Mouse (Mus musculus): ENCODE results near the gene Snx8. TPM values are rescaled to one million over a fixed set of nuclear protein-coding genes. Genes with fewer than 3 reads are reported as not detected.

Gene Snx8
- polyA plus RNA-seq, 1 experiment from 2014 or later: 12.9 TPM

DNA sequence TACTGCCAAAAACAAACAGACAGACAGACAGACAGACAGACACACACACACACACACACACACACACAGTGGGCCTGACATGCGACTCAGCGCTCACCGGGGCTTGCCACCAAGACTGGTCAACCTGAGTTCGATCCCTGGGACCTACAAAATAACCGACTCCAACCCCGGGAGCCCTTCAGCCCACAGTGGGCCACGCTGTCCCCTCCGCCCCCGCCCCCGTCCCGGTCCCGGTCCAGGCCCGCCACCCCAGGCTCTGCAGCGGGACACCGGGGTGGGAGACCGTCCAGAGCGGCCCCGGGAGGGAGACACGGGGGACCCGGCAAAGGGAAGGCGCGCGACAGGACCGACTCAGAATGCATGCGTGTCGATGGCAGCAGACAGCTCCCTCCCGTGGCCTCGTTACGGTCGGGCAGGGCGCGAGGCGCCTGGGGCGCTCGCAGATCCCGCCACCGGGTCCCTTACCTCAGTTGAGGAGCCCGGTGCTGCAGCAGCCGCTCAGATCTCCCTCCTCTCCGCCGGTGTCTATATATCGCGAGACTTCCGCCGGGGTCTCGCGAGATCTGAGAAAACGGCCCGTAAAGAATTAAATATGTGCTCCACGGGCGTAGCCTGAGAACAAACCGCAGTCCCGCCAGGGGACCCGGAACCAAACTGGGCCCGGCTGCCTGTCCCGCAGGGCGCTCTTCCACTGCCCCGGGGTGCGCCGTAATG lies 67.9 kb downstream of the Snx8 start, which contains the start of the genes Mad1l1 and Nudt1:
Gene Mad1l1 (minus strand): TSS at position 511 of the 714 bp plus-strand sequence.
Gene Nudt1 (plus strand): TSS at position 615 of the 714 bp plus-strand sequence.
- peak; percentile 92 for ATAC-seq (ENCODE audit: low FRiP score, low TSS enrichment)
- Histone ChIP-seq H3K27ac (ENCODE audit: low read depth, low read length) (peak within 1 kb of the TSS; percentile 69), H3K36me3 (ENCODE audit: control insufficient read depth, insufficient read depth, low read length) (no peaks in the 10 kb centered on the region; the same call in 1 of the 2 replicates), H3K27me3 (ENCODE audit: control insufficient read depth, insufficient read depth, low read length) (no peaks in the 10 kb centered on the region), H3K4me3 (ENCODE audit: low read length) (peak within 1 kb of the TSS; percentile 95), H3K9me3 (ENCODE audit: control insufficient read depth, low read length) (no peaks in the 10 kb centered on the region), H3K9ac (ENCODE audit: low read depth, low read length) (peak within 1 kb of the TSS; percentile 98), H3K4me1 (ENCODE audit: control insufficient read depth, insufficient read depth, low read length) (peaks cover 4% of the 10 kb centered on the region; the same call in 1 of the 2 replicates), H3K4me2 (replicated peaks; ENCODE audit: low read depth, low read length) (peak within 1 kb of the TSS; percentile 70)
- WGBS: under 1% methylated on average over 60 of the region's 60 CpGs

DNA sequence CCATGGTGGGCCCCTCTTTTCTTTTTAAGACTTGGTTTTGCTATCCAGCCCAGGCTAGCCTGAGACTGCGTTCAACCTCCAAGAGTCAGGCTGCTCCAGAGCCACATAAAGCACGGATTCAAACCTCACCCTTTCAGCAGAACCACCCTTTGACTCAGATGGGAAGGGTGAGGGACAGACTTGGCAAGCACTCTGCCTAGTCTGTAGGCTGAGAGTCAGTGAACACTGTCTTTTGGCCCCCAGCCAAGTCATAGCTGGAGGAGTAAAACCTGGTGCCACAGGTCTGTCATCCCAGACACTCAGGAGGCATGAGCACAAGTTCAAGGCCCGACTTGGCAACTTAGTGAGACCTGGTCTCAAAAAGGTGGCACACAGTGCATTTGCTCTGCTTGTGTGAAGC lies 72.3 kb downstream of the Snx8 start:
- Histone ChIP-seq H3K9ac (ENCODE audit: low read depth, low read length) (no peak overlapping the region), H3K27me3 (ENCODE audit: control insufficient read depth, insufficient read depth, low read length) (no peaks in the 10 kb centered on the region), H3K36me3 (ENCODE audit: control insufficient read depth, insufficient read depth, low read length) (peaks cover 29% of the 10 kb centered on the region), H3K27ac (ENCODE audit: low read depth, low read length) (no peak overlapping the region), H3K9me3 (ENCODE audit: control insufficient read depth, low read length) (no peaks in the 10 kb centered on the region), H3K4me3 (ENCODE audit: low read length) (no peak overlapping the region), H3K4me1 (ENCODE audit: control insufficient read depth, insufficient read depth, low read length) (peaks cover 4% of the 10 kb centered on the region; the same call in 1 of the 2 replicates), H3K4me2 (replicated peaks; ENCODE audit: low read depth, low read length) (no peak overlapping the region)
- ATAC-seq (ENCODE audit: low FRiP score, low TSS enrichment): no peak
- 81% methylated on average over 3 of the region's 3 CpGs for WGBS

DNA sequence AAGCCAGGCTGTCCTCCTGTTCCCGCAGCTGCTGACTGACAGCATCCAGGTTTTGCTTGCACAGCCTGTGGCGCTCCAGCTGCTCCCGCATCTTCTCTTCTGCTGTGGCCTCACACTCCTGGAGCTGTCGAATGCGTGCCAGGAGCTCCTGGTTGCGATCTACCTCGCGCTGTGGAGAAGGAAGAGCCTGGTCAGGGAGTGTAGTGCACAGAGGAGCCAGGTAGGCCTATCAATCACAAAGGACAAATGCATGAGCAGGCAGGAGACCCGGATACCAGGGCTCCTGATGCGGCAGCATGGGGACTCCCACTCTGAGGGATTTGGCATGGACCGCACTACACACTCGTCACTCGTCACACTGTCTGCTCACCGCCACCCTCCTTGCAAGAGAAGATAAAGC lies 81.5 kb downstream of the Snx8 start:
- no peak for ATAC-seq (ENCODE audit: low FRiP score, low TSS enrichment)
- H3K36me3 ChIP-seq (ENCODE audit: control insufficient read depth, insufficient read depth, low read length): peaks cover 80% of the 10 kb centered on the region
- H3K4me2 ChIP-seq (replicated peaks; ENCODE audit: low read depth, low read length): no peak overlapping the region
- no peak overlapping the region for H3K4me3 ChIP-seq (ENCODE audit: low read length)
- H3K9me3 ChIP-seq (ENCODE audit: control insufficient read depth, low read length): no peaks in the 10 kb centered on the region
- WGBS: 95% methylated on average over 14 of the region's 14 CpGs
- no peak overlapping the region for H3K27ac ChIP-seq (ENCODE audit: low read depth, low read length)
- H3K4me1 ChIP-seq (ENCODE audit: control insufficient read depth, insufficient read depth, low read length): no peaks in the 10 kb centered on the region
- H3K9ac ChIP-seq (ENCODE audit: low read depth, low read length): no peak overlapping the region
- H3K27me3 ChIP-seq (ENCODE audit: control insufficient read depth, insufficient read depth, low read length): no peaks in the 10 kb centered on the region

DNA sequence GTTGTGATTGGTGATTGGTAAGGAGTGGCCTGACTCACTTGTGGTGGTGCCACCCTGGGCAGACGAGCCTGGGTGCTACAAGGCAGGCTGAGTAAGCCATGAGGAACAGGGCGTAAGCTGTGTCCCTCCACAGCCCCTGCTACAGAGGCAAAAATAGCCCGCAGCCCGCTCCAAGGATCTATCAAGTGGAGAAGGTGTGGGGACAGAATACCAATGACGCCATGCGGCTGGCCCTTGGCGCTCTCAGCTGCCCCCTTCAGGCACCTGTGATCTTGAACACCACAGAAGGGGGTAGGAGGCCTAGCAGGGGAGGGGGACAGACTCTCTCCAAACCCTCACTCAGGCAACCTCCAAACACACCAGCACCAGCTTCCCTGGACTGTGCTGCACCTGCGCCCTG lies 83.0 kb downstream of the Snx8 start:
- H3K27me3 ChIP-seq (ENCODE audit: control insufficient read depth, insufficient read depth, low read length): no peaks in the 10 kb centered on the region
- no peak overlapping the region for H3K4me3 ChIP-seq (ENCODE audit: low read length)
- peaks cover 80% of the 10 kb centered on the region for H3K36me3 ChIP-seq (ENCODE audit: control insufficient read depth, insufficient read depth, low read length)
- no peaks in the 10 kb centered on the region for H3K9me3 ChIP-seq (ENCODE audit: control insufficient read depth, low read length)
- no peak overlapping the region for H3K27ac ChIP-seq (ENCODE audit: low read depth, low read length)
- H3K4me1 ChIP-seq (ENCODE audit: control insufficient read depth, insufficient read depth, low read length): no peaks in the 10 kb centered on the region
- no peak overlapping the region for H3K9ac ChIP-seq (ENCODE audit: low read depth, low read length)
- no peak for ATAC-seq (ENCODE audit: low FRiP score, low TSS enrichment)
- WGBS: 88% methylated on average over 8 of the region's 8 CpGs
- H3K4me2 ChIP-seq (replicated peaks; ENCODE audit: low read depth, low read length): no peak overlapping the region

DNA sequence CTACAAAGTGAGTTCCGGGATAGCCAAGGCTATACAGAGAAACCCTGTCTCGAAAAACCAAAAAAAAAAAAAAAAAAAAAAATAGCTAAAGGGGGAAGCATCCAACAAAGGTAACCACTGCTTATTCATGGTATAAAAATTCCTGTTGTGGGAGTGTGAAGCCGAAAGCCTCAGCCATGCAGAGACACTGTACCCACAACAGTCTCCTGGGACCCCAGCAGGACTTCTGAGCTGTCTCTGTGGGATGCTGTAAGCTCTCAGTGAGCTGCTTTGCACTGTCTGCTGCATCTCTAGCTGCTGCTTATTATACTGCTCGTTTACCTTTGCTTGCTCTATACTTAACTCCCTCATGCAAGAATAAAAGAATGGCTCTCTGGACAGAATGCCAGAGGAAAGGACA lies 90.8 kb downstream of the Snx8 start:
- H3K4me2 ChIP-seq (replicated peaks; ENCODE audit: low read depth, low read length): no peak overlapping the region
- 95% methylated on average over 4 of the region's 4 CpGs for WGBS
- no peak for ATAC-seq (ENCODE audit: low FRiP score, low TSS enrichment)
- H3K9me3 ChIP-seq (ENCODE audit: control insufficient read depth, low read length): no peaks in the 10 kb centered on the region
- no peaks in the 10 kb centered on the region for H3K27me3 ChIP-seq (ENCODE audit: control insufficient read depth, insufficient read depth, low read length)
- H3K9ac ChIP-seq (ENCODE audit: low read depth, low read length): no peak overlapping the region
- H3K4me3 ChIP-seq (ENCODE audit: low read length): no peak overlapping the region
- H3K27ac ChIP-seq (ENCODE audit: low read depth, low read length): no peak overlapping the region
- no peaks in the 10 kb centered on the region for H3K4me1 ChIP-seq (ENCODE audit: control insufficient read depth, insufficient read depth, low read length)
- peaks cover 66% of the 10 kb centered on the region for H3K36me3 ChIP-seq (ENCODE audit: control insufficient read depth, insufficient read depth, low read length)

DNA sequence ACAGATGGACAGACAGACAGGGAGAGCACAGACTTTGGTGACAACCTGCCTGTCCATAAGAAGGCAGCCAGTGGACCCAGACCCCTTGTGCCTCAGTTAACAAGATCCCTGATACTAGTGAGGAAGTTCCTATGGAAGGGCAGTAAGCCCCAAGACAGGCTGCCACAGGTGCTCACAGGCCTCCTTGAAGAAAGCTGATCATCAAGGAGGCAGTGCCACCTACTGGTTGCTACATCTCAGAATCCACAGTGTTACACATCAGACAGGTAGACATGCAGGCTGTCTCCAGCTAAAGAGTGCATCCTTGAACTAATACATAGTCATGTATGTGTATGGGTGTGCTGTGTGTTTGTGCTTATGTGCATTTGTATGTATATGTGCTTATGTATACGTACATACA lies 96.9 kb downstream of the Snx8 start:
- Histone ChIP-seq H3K4me1 (ENCODE audit: control insufficient read depth, insufficient read depth, low read length) (no peaks in the 10 kb centered on the region), H3K9ac (ENCODE audit: low read depth, low read length) (no peak overlapping the region), H3K4me3 (ENCODE audit: low read length) (no peak overlapping the region), H3K4me2 (replicated peaks; ENCODE audit: low read depth, low read length) (no peak overlapping the region), H3K27ac (ENCODE audit: low read depth, low read length) (no peak overlapping the region), H3K36me3 (ENCODE audit: control insufficient read depth, insufficient read depth, low read length) (peaks cover 42% of the 10 kb centered on the region), H3K9me3 (ENCODE audit: control insufficient read depth, low read length) (no peaks in the 10 kb centered on the region), H3K27me3 (ENCODE audit: control insufficient read depth, insufficient read depth, low read length) (no peaks in the 10 kb centered on the region)
- ATAC-seq (ENCODE audit: low FRiP score, low TSS enrichment): peak; percentile 46; the same call in 1 of the 2 replicates
- WGBS: 89% methylated on average over 1 of the region's 1 CpGs

Small RNA genes within 50 kb of the gene (microRNA-seq; reads per million reads assigned to microRNA genes)
- gene Mir7038: not detected

Other genes with a start within 250 kb of the Snx8 start
- 37.0 and 47.4 TPM in 2 replicates for gene Mad1l1, start 67.7 kb downstream of the Snx8 start, polyA plus RNA-seq (2014; fragmentation: Nextera tagmentation; extraction: Ambion mirVana)
- 53.7 and 61.4 TPM in 2 replicates for gene Nudt1, start 67.6 kb downstream of the Snx8 start, polyA plus RNA-seq (2014; fragmentation: Nextera tagmentation; extraction: Ambion mirVana)
- gene Mrm2, start 57.4 kb downstream of the Snx8 start, polyA plus RNA-seq (2014; fragmentation: Nextera tagmentation; extraction: Ambion mirVana): 19.5 and 22.0 TPM in 2 replicates
- gene Eif3b, start 30.1 kb upstream of the Snx8 start, polyA plus RNA-seq (2014; fragmentation: Nextera tagmentation; extraction: Ambion mirVana): 139 and 188 TPM in 2 replicates
- not detected in 2 replicates for gene Gm4869, start 56.4 kb upstream of the Snx8 start, polyA plus RNA-seq (2014; fragmentation: Nextera tagmentation; extraction: Ambion mirVana)
- 13.3 and 17.5 TPM in 2 replicates for gene Chst12, start 116.3 kb upstream of the Snx8 start, polyA plus RNA-seq (2014; fragmentation: Nextera tagmentation; extraction: Ambion mirVana)
- 0.34 TPM in 1 of 2 replicates, not detected in the other for gene Grifin, start 175.8 kb upstream of the Snx8 start, polyA plus RNA-seq (2014; fragmentation: Nextera tagmentation; extraction: Ambion mirVana)
- gene Lfng, start 218.1 kb upstream of the Snx8 start, polyA plus RNA-seq (2014; fragmentation: Nextera tagmentation; extraction: Ambion mirVana): 32.2 and 39.0 TPM in 2 replicates